Mouse (Mus musculus): Measurements from ENCODE around the gene Fsd1.

DNA sequence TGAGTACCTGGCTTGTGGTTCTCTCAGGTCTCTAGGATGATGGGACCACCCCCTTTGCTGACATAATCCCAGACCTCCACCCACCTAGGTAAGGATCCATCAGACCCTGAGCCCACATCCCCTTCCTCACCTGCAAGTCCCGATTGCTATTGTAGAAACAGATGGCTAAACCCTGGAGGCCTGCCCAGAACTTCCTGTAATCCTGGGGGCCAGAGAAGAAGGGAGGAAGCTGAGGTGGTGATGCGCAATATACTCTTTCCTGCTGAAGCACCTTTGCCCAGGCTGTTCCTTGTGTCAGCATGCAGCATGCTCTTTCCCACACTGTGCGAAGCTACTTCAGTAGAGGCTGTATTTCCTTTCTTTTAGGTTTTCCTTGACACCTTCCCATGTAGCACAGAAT is 16.7 kb downstream of the Fsd1 start:
- TF ChIP-seq CTCF (IDR thresholded peaks at IDR 0.05) (no peak), POLR2A (IDR thresholded peaks at IDR 0.05; ENCODE audit: insufficient read depth, low read depth, low read length) (no peak)

Data from heart, adult 2 months (tissue).